Mouse (Mus musculus): Measurements from ENCODE around the gene Bsn.

GRCm38 (mm10) chr9:108144371-108145270 is 45.6 kb downstream of the Bsn start:
- TF ChIP-seq CTCF (IDR thresholded peaks at IDR 0.05; ENCODE audit: low read depth, low read length), result no peak
- no peak for TF ChIP-seq POLR2A (IDR thresholded peaks at IDR 0.05; ENCODE audit: borderline replicate concordance, low read depth, low read length)
